Mouse (Mus musculus): ENCODE data around the gene Edf1. TPM values are rescaled to one million over a fixed set of nuclear protein-coding genes. Genes with fewer than 3 reads are reported as not detected.

The Edf1 gene
- polyA plus RNA-seq, 1 experiment from 2014 or later, result 433 TPM

- H3K4me2 ChIP-seq, result no peak overlapping the region
- no peak for ATAC-seq (ENCODE audit: low FRiP score)
- no peak overlapping the region for H3K27ac ChIP-seq (replicated peaks)
- H3K4me1 ChIP-seq, result no peaks in the 10 kb centered on the region
- no peak overlapping the region for H3K4me3 ChIP-seq (replicated peaks)
- H3K36me3 ChIP-seq, result peaks cover 61% of the 10 kb centered on the region
- H3K27me3 ChIP-seq (replicated peaks), result no peaks in the 10 kb centered on the region
- no peak overlapping the region for H3K9ac ChIP-seq (replicated peaks)
- no peaks in the 10 kb centered on the region for H3K9me3 ChIP-seq (replicated peaks)
- WGBS, result 88% methylated on average over 6 of the region's 6 CpGs
Observed at GRCm38 (mm10) chr2:25566558-25566957, 8.9 kb downstream of the Edf1 start.

- ATAC-seq (ENCODE audit: low FRiP score), result no peak
- Histone ChIP-seq H3K36me3 (peaks cover 41% of the 10 kb centered on the region), H3K9me3 (replicated peaks) (no peaks in the 10 kb centered on the region), H3K4me2 (no peak overlapping the region), H3K4me1 (peaks cover 12% of the 10 kb centered on the region), H3K9ac (replicated peaks) (no peak overlapping the region), H3K27me3 (replicated peaks) (no peaks in the 10 kb centered on the region), H3K4me3 (replicated peaks) (no peak overlapping the region), H3K27ac (replicated peaks) (no peak overlapping the region)
- WGBS, result 88% methylated on average over 6 of the region's 6 CpGs
Observed at GRCm38 (mm10) chr2:25568473-25569019, 10.9 kb downstream of the Edf1 start.

DNA sequence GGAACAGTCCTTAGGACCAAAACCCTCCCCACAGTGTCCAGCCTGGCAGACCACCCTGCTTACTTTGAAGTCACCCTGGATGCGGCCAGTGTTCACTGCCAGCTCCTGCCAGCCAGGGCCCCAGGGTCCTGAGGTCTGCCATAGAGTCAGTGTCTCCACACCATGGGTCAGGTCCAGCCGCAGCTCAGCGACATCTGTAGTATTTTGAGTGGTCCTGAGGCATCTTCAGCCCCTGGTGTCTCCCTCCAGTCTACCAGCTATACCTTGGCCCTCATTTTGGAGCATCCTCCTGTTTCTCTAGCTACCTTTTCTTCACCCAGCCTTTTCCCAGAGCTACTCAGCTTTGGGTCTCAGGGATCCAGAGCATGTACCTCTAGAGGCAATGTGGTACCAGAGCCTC is 11.7 kb downstream of the Edf1 start:
- no peak overlapping the region for H3K27ac ChIP-seq (replicated peaks)
- H3K27me3 ChIP-seq (replicated peaks), result no peaks in the 10 kb centered on the region
- H3K4me2 ChIP-seq, result no peak overlapping the region
- 98% methylated on average over 3 of the region's 3 CpGs for WGBS
- no peak overlapping the region for H3K9ac ChIP-seq (replicated peaks)
- H3K36me3 ChIP-seq, result peaks cover 33% of the 10 kb centered on the region
- H3K4me3 ChIP-seq (replicated peaks), result no peak overlapping the region
- H3K4me1 ChIP-seq, result peaks cover 18% of the 10 kb centered on the region
- no peak for ATAC-seq (ENCODE audit: low FRiP score)
- H3K9me3 ChIP-seq (replicated peaks), result no peaks in the 10 kb centered on the region

DNA sequence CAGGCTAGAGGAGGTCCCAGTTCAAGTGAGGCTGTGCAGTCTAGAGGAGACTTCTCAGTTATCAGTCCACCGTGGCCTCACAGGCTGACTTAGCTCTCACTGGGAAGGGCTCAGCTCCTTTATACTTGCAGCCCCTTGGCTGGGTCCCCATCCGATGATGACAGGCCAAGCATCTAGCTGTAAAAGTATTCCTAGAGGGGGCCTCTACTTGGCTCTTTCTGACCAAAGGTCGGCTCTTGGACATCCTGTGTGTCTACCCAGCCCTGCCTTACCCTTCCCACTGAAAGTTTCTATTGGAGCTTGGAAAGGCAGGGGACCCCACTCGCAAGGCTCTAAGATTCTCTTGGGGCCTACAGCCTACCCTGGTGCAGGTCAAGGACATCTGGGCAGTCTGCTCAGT is 13.6 kb downstream of the Edf1 start:
- H3K4me1 ChIP-seq, result peaks cover 29% of the 10 kb centered on the region
- no peaks in the 10 kb centered on the region for H3K9me3 ChIP-seq (replicated peaks)
- H3K36me3 ChIP-seq, result peaks cover 25% of the 10 kb centered on the region
- H3K9ac ChIP-seq (replicated peaks), result no peak overlapping the region
- H3K27me3 ChIP-seq (replicated peaks), result peaks cover 2% of the 10 kb centered on the region
- ATAC-seq (ENCODE audit: low FRiP score), result no peak
- no peak overlapping the region for H3K27ac ChIP-seq (replicated peaks)
- 94% methylated on average over 4 of the region's 4 CpGs for WGBS
- no peak overlapping the region for H3K4me3 ChIP-seq (replicated peaks)
- H3K4me2 ChIP-seq, result no peak overlapping the region

GRCm38 (mm10) chr2:25573068-25573467 is 15.4 kb downstream of the Edf1 start:
- no peaks in the 10 kb centered on the region for H3K9me3 ChIP-seq (replicated peaks)
- H3K36me3 ChIP-seq, result peaks cover 29% of the 10 kb centered on the region
- peak overlapping the region; percentile 82 for H3K4me2 ChIP-seq
- H3K4me3 ChIP-seq (replicated peaks), result peak overlapping the region; percentile 64
- peaks cover 21% of the 10 kb centered on the region for H3K27me3 ChIP-seq (replicated peaks)
- peaks cover 44% of the 10 kb centered on the region for H3K4me1 ChIP-seq
- H3K27ac ChIP-seq (replicated peaks), result no peak overlapping the region
- no peak overlapping the region for H3K9ac ChIP-seq (replicated peaks)
- no peak for ATAC-seq (ENCODE audit: low FRiP score)
- 86% methylated on average over 2 of the region's 2 CpGs for WGBS

DNA sequence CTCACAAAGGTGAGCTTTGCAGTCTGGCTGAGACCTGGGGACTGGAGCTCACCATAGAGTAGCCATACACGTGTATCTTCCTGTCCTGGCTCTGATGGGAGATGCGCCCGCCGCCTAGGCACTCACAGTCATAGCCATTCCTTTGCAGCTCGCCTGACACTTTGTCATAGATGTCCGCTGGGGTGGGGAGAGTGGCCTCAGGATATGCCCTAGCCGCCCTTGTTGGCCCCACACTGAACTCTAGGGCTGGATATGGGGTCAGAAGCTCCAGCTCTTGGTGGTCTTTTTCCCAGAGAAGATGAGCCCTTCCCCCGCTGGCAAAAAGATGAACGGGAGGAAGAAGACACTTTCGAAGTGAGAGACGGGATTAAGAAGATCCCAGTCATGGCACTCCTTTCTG is 16.5 kb downstream of the Edf1 start:
- whole genome bisulfite sequencing, result 13% methylated on average over 11 of the region's 11 CpGs
- Histone ChIP-seq H3K27ac (replicated peaks) (peak overlapping the region; percentile 95), H3K9ac (replicated peaks) (peak overlapping the region; percentile 51), H3K4me1 (peaks cover 54% of the 10 kb centered on the region), H3K9me3 (replicated peaks) (no peaks in the 10 kb centered on the region), H3K4me3 (replicated peaks) (peak overlapping the region; percentile 64), H3K36me3 (peaks cover 26% of the 10 kb centered on the region), H3K27me3 (replicated peaks) (peaks cover 32% of the 10 kb centered on the region), H3K4me2 (peak overlapping the region; percentile 82)
- ATAC-seq (ENCODE audit: low FRiP score), result peak; percentile 5; the same call in 1 of the 2 replicates

GRCm38 (mm10) chr2:25574579-25575431 is 17.2 kb downstream of the Edf1 start, which contains the start of the genes Mamdc4 and Phpt1:
TSS of gene Mamdc4 (minus strand) at chr2:25574845.
TSS of gene Phpt1 (minus strand) at chr2:25575224.
- Histone ChIP-seq H3K4me1 (peaks cover 61% of the 10 kb centered on the region), H3K9me3 (replicated peaks) (no peaks in the 10 kb centered on the region), H3K4me3 (replicated peaks) (peak within 1 kb of the TSS; percentile 64), H3K27me3 (replicated peaks) (peaks cover 38% of the 10 kb centered on the region), H3K9ac (replicated peaks) (peak within 1 kb of the TSS; percentile 51), H3K27ac (replicated peaks) (peak within 1 kb of the TSS; percentile 95), H3K36me3 (peaks cover 20% of the 10 kb centered on the region), H3K4me2 (peak within 1 kb of the TSS; percentile 82)
- ATAC-seq (ENCODE audit: low FRiP score), result peak; percentile 97
- WGBS, result under 1% methylated on average over 42 of the region's 45 CpGs

GRCm38 (mm10) chr2:25575432-25576027 is 17.9 kb downstream of the Edf1 start:
- WGBS, result 18% methylated on average over 21 of the region's 21 CpGs
- Histone ChIP-seq H3K36me3 (peaks cover 18% of the 10 kb centered on the region), H3K4me1 (peaks cover 68% of the 10 kb centered on the region), H3K4me2 (peak overlapping the region; percentile 82), H3K27me3 (replicated peaks) (peaks cover 46% of the 10 kb centered on the region), H3K4me3 (replicated peaks) (peak overlapping the region; percentile 64), H3K9ac (replicated peaks) (peak overlapping the region; percentile 50; the same call in 1 of the 2 replicates), H3K9me3 (replicated peaks) (no peaks in the 10 kb centered on the region), H3K27ac (replicated peaks) (peak overlapping the region; percentile 95)
- ATAC-seq (ENCODE audit: low FRiP score), result no peak

DNA sequence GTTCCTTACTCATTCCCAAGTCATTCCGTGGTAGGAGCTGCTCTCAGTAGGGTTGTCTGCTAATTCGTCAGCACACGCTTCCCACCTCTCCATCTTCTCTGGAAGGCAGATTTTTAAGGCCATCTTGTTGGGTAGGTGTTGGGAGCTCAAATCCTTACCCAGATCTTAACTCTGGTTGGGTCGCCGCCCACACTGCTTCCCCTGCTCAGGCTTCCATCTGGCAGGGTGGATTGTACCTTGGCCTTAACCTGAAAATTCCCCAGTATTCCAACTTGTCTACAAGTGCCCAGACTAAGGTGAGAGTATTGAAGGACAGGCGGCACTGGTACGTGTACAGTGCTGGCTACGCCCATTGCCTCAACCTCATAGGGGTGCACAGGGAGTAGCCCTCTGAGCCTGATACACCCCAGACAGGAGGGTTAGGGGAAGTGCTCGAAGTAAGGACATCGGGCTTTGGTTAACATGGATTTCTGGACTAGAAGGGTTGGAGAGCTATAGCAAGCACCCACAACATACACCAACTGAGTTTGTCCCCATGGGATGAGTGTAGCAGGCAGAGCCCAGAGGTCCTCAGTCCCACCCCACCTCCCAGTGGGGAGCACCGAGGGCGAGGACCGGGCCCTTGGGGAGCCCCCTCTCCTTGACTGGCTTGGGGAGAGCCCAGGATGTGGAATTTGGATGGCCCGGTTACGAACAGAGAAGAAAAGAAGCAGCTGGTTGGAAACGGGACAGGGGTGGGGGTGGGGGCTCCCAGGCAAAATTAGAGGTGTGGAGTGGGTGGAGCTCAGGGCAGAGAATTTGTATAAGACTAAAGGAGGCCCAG is 18.6 kb downstream of the Edf1 start:
- Histone ChIP-seq H3K27ac (replicated peaks) (no peak overlapping the region), H3K4me1 (peaks cover 75% of the 10 kb centered on the region), H3K4me2 (peak overlapping the region; percentile 82; the same call in 1 of the 2 replicates), H3K9ac (replicated peaks) (no peak overlapping the region), H3K4me3 (replicated peaks) (peak overlapping the region; percentile 64; the same call in 1 of the 2 replicates), H3K36me3 (peaks cover 15% of the 10 kb centered on the region), H3K27me3 (replicated peaks) (peaks cover 48% of the 10 kb centered on the region), H3K9me3 (replicated peaks) (no peaks in the 10 kb centered on the region)
- 77% methylated on average over 16 of the region's 16 CpGs for WGBS
- no peak for ATAC-seq (ENCODE audit: low FRiP score)

DNA sequence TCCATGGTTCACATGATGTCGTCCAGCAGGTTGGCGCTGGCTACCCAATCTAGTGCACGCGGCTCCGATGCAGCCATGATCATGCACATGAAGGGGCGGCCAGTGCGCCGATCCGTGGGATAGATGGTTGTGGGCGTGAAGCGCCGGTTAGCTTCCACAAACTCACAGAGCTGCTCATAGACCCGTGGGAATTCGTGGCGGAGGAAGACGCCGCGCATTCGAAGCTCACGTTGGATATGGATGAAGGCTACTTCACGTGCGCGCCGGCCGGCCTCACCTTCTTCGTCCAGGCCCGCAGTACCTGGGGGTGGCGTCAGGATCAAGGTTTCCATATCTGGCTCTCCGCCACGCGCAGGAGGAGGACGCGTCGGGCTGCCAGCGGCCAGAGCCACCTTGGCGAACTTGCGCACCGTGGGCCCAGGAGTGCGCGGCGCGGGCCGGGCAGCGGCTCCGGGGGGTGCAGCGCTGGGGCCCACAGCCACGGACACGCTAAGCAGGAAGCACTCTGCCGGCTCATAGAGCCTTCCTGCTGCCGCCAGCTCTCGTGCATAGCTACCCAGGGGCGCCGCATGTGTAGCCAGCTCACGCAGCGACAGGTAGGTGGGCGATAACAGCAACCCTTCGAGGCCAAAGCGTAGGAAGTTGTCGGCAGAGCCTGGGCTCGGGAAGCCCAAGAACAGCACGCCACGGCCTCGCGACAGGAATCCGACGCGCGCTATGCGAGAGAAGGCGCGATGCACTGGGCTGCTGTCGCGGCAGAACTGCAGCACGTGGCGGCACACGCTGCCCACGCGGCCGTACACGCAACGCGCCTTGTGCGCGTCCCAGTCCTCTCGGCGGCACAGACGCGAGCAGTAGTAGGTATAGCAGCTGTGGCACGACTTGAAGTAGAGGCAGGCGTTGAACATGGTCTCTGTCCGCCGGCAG is 19.6 kb downstream of the Edf1 start:
- Histone ChIP-seq H3K9me3 (replicated peaks) (no peaks in the 10 kb centered on the region), H3K4me1 (peaks cover 84% of the 10 kb centered on the region), H3K4me3 (replicated peaks) (no peak overlapping the region; the same call in 1 of the 2 replicates), H3K9ac (replicated peaks) (no peak overlapping the region), H3K4me2 (peak overlapping the region; percentile 32), H3K27me3 (replicated peaks) (peaks cover 48% of the 10 kb centered on the region), H3K27ac (replicated peaks) (no peak overlapping the region), H3K36me3 (peaks cover 14% of the 10 kb centered on the region)
- no peak for ATAC-seq (ENCODE audit: low FRiP score)
- 20% methylated on average over 92 of the region's 92 CpGs for WGBS
